Mouse (Mus musculus) limb, embryonic 11.5 days (tissue): ENCODE data around the gene Dcaf4. TPM values are rescaled to one million over a fixed set of nuclear protein-coding genes. Genes with fewer than 3 reads are reported as not detected.

Experiments
- ATAC-seq: fragments of 200-750 bp; cut with Nextera tagmentation; 2 replicates; pipeline ENCODE4 v1.8.0; 2017; ENCODE audit warnings: low read depth; ENCODE audit not compliant: insufficient number of reproducible peaks, low FRiP score, low TSS enrichment
- DNase-seq: peaks from one replicate; pipeline ENCODE4 v3.0.0-alpha.2; 2015; ENCODE audit warnings: low spot score
- H3K27ac ChIP-seq: fragments of 300-500 bp; sonication (generic); replicated peaks from 2 replicates; pipeline ENCODE4 v1.5.1; 2014; ENCODE audit warnings: low read depth, mild to moderate bottlenecking, low read length
- H3K27me3 ChIP-seq: fragments of 300-500 bp; sonication (generic); 2 replicates; pipeline ENCODE4 v1.6.1; 2014; ENCODE audit warnings: mild to moderate bottlenecking, low read length, mixed read lengths; ENCODE audit not compliant: control insufficient read depth, insufficient read depth
- H3K36me3 ChIP-seq: fragments of 300-500 bp; sonication (generic); 2 replicates; pipeline ENCODE4 v1.6.1; 2014; ENCODE audit warnings: mild to moderate bottlenecking, low read length, moderate library complexity, mixed read lengths; ENCODE audit not compliant: control insufficient read depth, insufficient read depth
- H3K4me1 ChIP-seq: fragments of 300-500 bp; sonication (generic); 2 replicates; pipeline ENCODE4 v1.6.1; 2014; ENCODE audit warnings: low read length, mixed read lengths; ENCODE audit not compliant: control insufficient read depth, insufficient read depth
- H3K4me2 ChIP-seq: fragments of 300-500 bp; sonication (generic); 2 replicates; pipeline ENCODE4 v1.6.1; 2014; ENCODE audit warnings: low read depth, mild to moderate bottlenecking, moderate library complexity; ENCODE audit not compliant: severe bottlenecking
- H3K4me3 ChIP-seq: fragments of 300-500 bp; sonication (generic); 2 replicates; pipeline ENCODE4 v1.5.1; 2014; ENCODE audit warnings: low read depth, low read length
- H3K9ac ChIP-seq: fragments of 300-500 bp; sonication (generic); 2 replicates; pipeline ENCODE4 v1.6.1; 2014; ENCODE audit warnings: mild to moderate bottlenecking, low read length
- H3K9me3 ChIP-seq: fragments of 300-500 bp; sonication (generic); 2 replicates; pipeline ENCODE4 v1.6.1; 2016; ENCODE audit warnings: low read length; ENCODE audit not compliant: control insufficient read depth
- WGBS: fragments of 180-500 bp; shearing (Covaris S2); extraction: QIAGEN DNeasy Blood & Tissue Kit; methylation state at CpG from one replicate; pipeline ENCODE4 v1.1.7; 2014; 5-methylcytosine and 5-hydroxymethylcytosine counted together
- polyA plus RNA-seq: library from polyadenylated mRNA; unstranded; fragments of >200 nt; fragmentation: Nextera tagmentation; extraction: Ambion mirVana; gene quantifications from 2 replicates; pipeline ENCODE4 v1.2.1, GENCODE M21; 2014

Dcaf4 gene
- polyA plus RNA-seq, 1 experiment from 2014 or later = 28.1 TPM

- Histone ChIP-seq H3K27ac (no peak overlapping the region), H3K4me2 (no peak overlapping the region), H3K9ac (no peak overlapping the region), H3K27me3 (no peaks in the 10 kb centered on the region), H3K4me1 (no peaks in the 10 kb centered on the region), H3K4me3 (no peak overlapping the region), H3K36me3 (peaks cover 20% of the 10 kb centered on the region), H3K9me3 (no peaks in the 10 kb centered on the region)
- WGBS = 88% methylated on average over 3 of the region's 3 CpGs
- DNase-seq (no peak), ATAC-seq (no peak)
These were observed 49.6 kb downstream of the Dcaf4 start for GRCm38 (mm10) chr12:83569866-83570265.

- no peaks in the 10 kb centered on the region for H3K4me1 ChIP-seq
- H3K4me3 ChIP-seq = no peak overlapping the region
- H3K27me3 ChIP-seq = no peaks in the 10 kb centered on the region
- no peak overlapping the region for H3K9ac ChIP-seq
- no peak overlapping the region for H3K27ac ChIP-seq
- DNase-seq = no peak
- no peak for ATAC-seq
- H3K4me2 ChIP-seq = no peak overlapping the region
- no peaks in the 10 kb centered on the region for H3K9me3 ChIP-seq
- H3K36me3 ChIP-seq = peaks cover 24% of the 10 kb centered on the region
- 88% methylated on average over 5 of the region's 5 CpGs for WGBS
These were observed 52.5 kb downstream of the Dcaf4 start for GRCm38 (mm10) chr12:83572717-83573116.

DNA sequence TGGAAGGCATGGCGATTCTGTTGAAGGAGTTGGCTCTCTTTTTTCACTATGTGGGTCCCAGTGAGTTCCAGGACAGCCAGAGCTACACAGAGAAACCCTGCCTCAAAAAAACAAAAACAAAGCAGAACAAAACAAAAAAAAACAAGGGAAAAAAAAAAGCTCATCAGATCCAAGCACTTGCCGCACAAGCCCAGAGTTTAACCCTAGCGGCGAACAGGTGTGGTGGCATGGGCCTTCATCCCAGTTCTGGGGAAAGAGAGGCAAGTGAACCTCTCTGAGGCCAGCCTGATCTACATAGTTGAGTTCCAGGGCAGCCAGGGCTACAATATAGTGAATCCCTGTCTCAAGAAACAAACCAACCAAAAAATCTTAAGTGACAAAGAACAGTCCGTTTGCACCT is 57.2 kb downstream of the Dcaf4 start:
- no peak overlapping the region for H3K9ac ChIP-seq
- no peak overlapping the region for H3K4me2 ChIP-seq
- H3K4me3 ChIP-seq = no peak overlapping the region
- peaks cover 13% of the 10 kb centered on the region for H3K36me3 ChIP-seq
- no peaks in the 10 kb centered on the region for H3K27me3 ChIP-seq
- H3K4me1 ChIP-seq = no peaks in the 10 kb centered on the region
- DNase-seq (no peak), ATAC-seq (no peak)
- 94% methylated on average over 5 of the region's 5 CpGs for WGBS
- H3K9me3 ChIP-seq = no peaks in the 10 kb centered on the region
- H3K27ac ChIP-seq = no peak overlapping the region

GRCm38 (mm10) chr12:83578356-83578755 is 58.1 kb downstream of the Dcaf4 start:
- no peak overlapping the region for H3K4me2 ChIP-seq
- no peak overlapping the region for H3K27ac ChIP-seq
- no peaks in the 10 kb centered on the region for H3K4me1 ChIP-seq
- no peak overlapping the region for H3K4me3 ChIP-seq
- no peaks in the 10 kb centered on the region for H3K9me3 ChIP-seq
- peaks cover 13% of the 10 kb centered on the region for H3K36me3 ChIP-seq
- H3K27me3 ChIP-seq = no peaks in the 10 kb centered on the region
- WGBS = 90% methylated on average over 2 of the region's 2 CpGs
- H3K9ac ChIP-seq = no peak overlapping the region
- ATAC-seq = no peak
- DNase-seq = no peak

DNA sequence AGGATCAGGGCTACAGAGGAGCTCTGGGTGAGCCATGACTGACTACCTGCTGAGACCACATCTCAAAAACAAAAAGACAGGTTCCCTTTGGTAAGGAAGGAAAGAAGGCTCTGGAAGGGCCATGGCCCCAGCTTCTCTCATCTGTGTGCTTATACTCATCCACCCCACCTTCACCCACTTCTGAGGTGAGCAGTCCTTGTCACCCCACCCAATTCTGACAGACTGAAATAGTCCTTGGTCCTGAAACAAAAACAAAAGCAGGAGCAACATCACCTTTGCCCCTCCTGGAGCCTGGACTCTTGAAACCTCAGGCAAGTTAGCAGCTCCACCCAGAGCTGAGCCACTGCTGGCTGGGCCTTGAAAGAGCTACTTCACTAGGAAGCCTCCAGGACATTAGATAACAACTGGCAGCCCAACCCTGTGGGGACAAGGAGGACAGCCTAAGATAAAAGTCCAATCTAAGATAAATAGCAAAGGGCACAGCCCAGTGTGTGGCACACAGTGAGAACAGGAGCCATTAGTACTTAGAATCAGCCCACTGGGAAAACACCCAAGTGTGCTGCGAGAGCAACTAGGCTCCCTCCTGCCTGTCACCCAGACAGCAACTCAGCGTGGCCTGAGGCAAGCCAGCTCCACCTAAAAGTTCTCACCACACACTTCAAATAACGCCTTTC is 58.8 kb downstream of the Dcaf4 start:
- no peaks in the 10 kb centered on the region for H3K9me3 ChIP-seq
- H3K4me1 ChIP-seq = no peaks in the 10 kb centered on the region
- H3K27ac ChIP-seq = no peak overlapping the region
- DNase-seq = no peak
- H3K27me3 ChIP-seq = no peaks in the 10 kb centered on the region
- H3K4me2 ChIP-seq = no peak overlapping the region
- H3K4me3 ChIP-seq = no peak overlapping the region
- no peak for ATAC-seq
- 48% methylated on average over 3 of the region's 3 CpGs for WGBS
- peaks cover 13% of the 10 kb centered on the region for H3K36me3 ChIP-seq
- no peak overlapping the region for H3K9ac ChIP-seq

- no peak overlapping the region for H3K4me2 ChIP-seq
- H3K9me3 ChIP-seq = no peaks in the 10 kb centered on the region
- ATAC-seq (no peak), DNase-seq (no peak)
- H3K27ac ChIP-seq = no peak overlapping the region
- H3K27me3 ChIP-seq = no peaks in the 10 kb centered on the region
- peaks cover 7% of the 10 kb centered on the region; the same call in 1 of the 2 replicates for H3K36me3 ChIP-seq
- no peak overlapping the region for H3K4me3 ChIP-seq
- 89% methylated on average over 3 of the region's 3 CpGs for WGBS
- no peaks in the 10 kb centered on the region for H3K4me1 ChIP-seq
- no peak overlapping the region for H3K9ac ChIP-seq
These were observed 60.0 kb downstream of the Dcaf4 start for GRCm38 (mm10) chr12:83580283-83580682.

DNA sequence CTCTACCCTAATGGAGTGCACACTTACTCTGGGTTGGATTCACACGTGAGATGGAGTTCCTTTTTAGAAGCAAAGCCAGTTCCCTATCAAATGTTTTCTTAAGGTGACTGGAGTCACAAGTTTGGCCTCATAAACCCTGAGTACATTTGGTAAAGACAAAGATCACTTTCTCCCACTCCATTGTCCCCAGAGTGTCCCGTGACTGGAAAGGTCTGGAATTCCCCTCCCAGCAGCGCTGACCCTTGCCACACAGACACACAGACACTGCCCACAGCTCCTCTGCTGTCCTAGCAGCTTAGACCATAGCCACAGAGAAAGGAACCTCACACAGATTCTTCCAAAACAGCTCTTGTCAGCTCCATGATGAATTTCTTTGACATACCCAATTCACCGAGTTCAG is 61.8 kb downstream of the Dcaf4 start:
- Histone ChIP-seq H3K27ac (no peak overlapping the region), H3K9ac (no peak overlapping the region), H3K27me3 (no peaks in the 10 kb centered on the region), H3K4me1 (no peaks in the 10 kb centered on the region), H3K4me2 (no peak overlapping the region), H3K9me3 (no peaks in the 10 kb centered on the region), H3K36me3 (no peaks in the 10 kb centered on the region; the same call in 1 of the 2 replicates), H3K4me3 (no peak overlapping the region)
- 79% methylated on average over 4 of the region's 4 CpGs for WGBS
- DNase-seq = no peak
- no peak for ATAC-seq

- H3K4me3 ChIP-seq = no peak overlapping the region
- no peaks in the 10 kb centered on the region for H3K27me3 ChIP-seq
- H3K9ac ChIP-seq = no peak overlapping the region
- no peaks in the 10 kb centered on the region; the same call in 1 of the 2 replicates for H3K36me3 ChIP-seq
- H3K27ac ChIP-seq = no peak overlapping the region
- no peaks in the 10 kb centered on the region for H3K4me1 ChIP-seq
- no peak overlapping the region for H3K4me2 ChIP-seq
- 90% methylated on average over 4 of the region's 4 CpGs for WGBS
- H3K9me3 ChIP-seq = no peaks in the 10 kb centered on the region
- DNase-seq (no peak), ATAC-seq (no peak)
These were observed 62.5 kb downstream of the Dcaf4 start for GRCm38 (mm10) chr12:83582747-83583146.

DNA sequence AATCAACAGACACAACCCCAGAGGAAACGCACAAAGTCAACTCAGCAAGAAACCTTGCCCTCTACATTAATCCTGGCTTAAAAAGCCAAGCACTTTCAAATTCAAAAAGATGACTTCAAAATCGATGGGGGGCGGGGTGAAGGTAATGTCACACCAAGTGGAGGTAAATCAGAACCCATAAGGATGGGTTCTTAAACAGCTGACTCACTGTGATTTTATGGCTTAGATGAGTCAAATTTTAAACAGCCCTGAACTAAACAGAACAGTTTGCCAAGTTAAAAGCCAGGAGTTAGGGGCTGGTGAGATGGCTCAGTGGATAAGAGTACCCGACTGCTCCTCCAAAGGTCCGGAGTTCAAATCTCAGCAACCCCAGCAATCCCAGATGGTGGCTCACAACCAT is 66.4 kb downstream of the Dcaf4 start:
- Histone ChIP-seq H3K4me3 (no peak overlapping the region), H3K9me3 (no peaks in the 10 kb centered on the region), H3K27ac (no peak overlapping the region), H3K4me1 (no peaks in the 10 kb centered on the region), H3K27me3 (no peaks in the 10 kb centered on the region), H3K9ac (no peak overlapping the region), H3K4me2 (no peak overlapping the region), H3K36me3 (peaks cover 8% of the 10 kb centered on the region)
- WGBS = 95% methylated on average over 5 of the region's 5 CpGs
- ATAC-seq = no peak
- no peak for DNase-seq
